Comparison of ENCODE assay signal across 18 mouse cellular contexts in genomic region chr10:4036476-4036875, GRCm38 (mm10).
DNase-seq lines count a peak whose midpoint lies in the region; ATAC-seq and TF ChIP-seq lines count a peak whose summit lies in the region.
"Had no signal": no experiment of that assay in that cellular context is flagged by ENCODE, and none has a peak within 500 bp of the region (broad histone marks: within the 10 kb centered on the region; RNA-seq: fewer than 3 reads in every experiment).

No protein-coding gene starts in this region.

- H3K4me1 ChIP-seq in heart, embryonic 10.5 days = no peaks in the 10 kb centered on the region
- no peaks in the 10 kb centered on the region for H3K4me1 ChIP-seq in intestine, embryonic 14.5 days (replicated peaks; ENCODE audit: control insufficient read depth, insufficient read depth, low read length)
- no peaks in the 10 kb centered on the region for H3K4me1 ChIP-seq in intestine, embryonic 15.5 days (replicated peaks)
- H3K4me1 ChIP-seq in liver, adult 2 months (ENCODE audit: control insufficient read depth, insufficient read depth, low read length) = peaks cover 2% of the 10 kb centered on the region; the same call in 1 of the 2 replicates
- no peaks in the 10 kb centered on the region for H3K4me1 ChIP-seq in liver, embryonic 11.5 days (replicated peaks; ENCODE audit: control insufficient read depth, insufficient read depth, low read length)
- H3K4me1 ChIP-seq in neural tube, embryonic 15.5 days = peaks cover 4% of the 10 kb centered on the region; the same call in 1 of the 2 replicates
- H3K4me1 ChIP-seq: forebrain, embryonic 10.5 days; forebrain, embryonic 12.5 days had no signal

- ATAC-seq in intestine, embryonic 14.5 days (replicated peaks; ENCODE audit: low FRiP score, low TSS enrichment, low read depth) = no peak
- ATAC-seq in intestine, embryonic 15.5 days = no peak
- ATAC-seq in liver, embryonic 11.5 days (replicated peaks; ENCODE audit: low FRiP score) = no peak
- ATAC-seq in neural tube, embryonic 15.5 days (ENCODE audit: low FRiP score) = peak; percentile 31; the same call in 1 of the 2 replicates
- ATAC-seq: forebrain, embryonic 14.5 days had no signal

- WGBS in heart, embryonic 10.5 days = 92% methylated on average over 7 of the region's 7 CpGs
- 95% methylated on average over 7 of the region's 7 CpGs for WGBS in intestine, embryonic 14.5 days
- 93% methylated on average over 7 of the region's 7 CpGs for WGBS in intestine, embryonic 15.5 days
- 93% methylated on average over 7 of the region's 7 CpGs for WGBS in liver, adult 2 months
- 94% methylated on average over 7 of the region's 7 CpGs for WGBS in liver, embryonic 11.5 days
- 98% methylated on average over 7 of the region's 7 CpGs for WGBS in neural tube, embryonic 15.5 days

- DNase-seq in heart, embryonic 10.5 days (ENCODE audit: low spot score) = peak; percentile 70
- no peak for DNase-seq in heart, adult 9 months (ENCODE audit: low spot score in 2 of 2)
- DNase-seq in intestine, embryonic 14.5 days (ENCODE audit: low spot score) = peak; percentile 35
- no peak for DNase-seq in liver, adult 2 months (ENCODE audit: extremely low read depth, low read depth, low spot score)
- DNase-seq in liver, embryonic 11.5 days (ENCODE audit: low spot score) = no peak
- no peak for DNase-seq in neural tube, embryonic 10.5 days (ENCODE audit: extremely low spot score, low spot score)
- DNase-seq: adrenal gland, postnatal 25 days; cerebellum, adult 11 months; cerebellum, adult 8-10 months; cerebellum, adult 9-11 months had no signal

- no peak overlapping the region for H3K4me3 ChIP-seq in heart, embryonic 10.5 days
- H3K4me3 ChIP-seq in intestine, embryonic 14.5 days (ENCODE audit: low read depth, low read length) = no peak overlapping the region
- no peak overlapping the region for H3K4me3 ChIP-seq in intestine, embryonic 15.5 days (replicated peaks)
- H3K4me3 ChIP-seq in liver, adult 2 months (ENCODE audit: insufficient read depth, low read depth, low read length) = no peak overlapping the region
- no peak overlapping the region for H3K4me3 ChIP-seq in liver, embryonic 11.5 days (ENCODE audit: low read depth, low read length)
- H3K4me3 ChIP-seq in neural tube, embryonic 15.5 days (replicated peaks) = no peak overlapping the region
- H3K4me3 ChIP-seq: embryonic facial prominence, embryonic 13.5 days; embryonic facial prominence, embryonic 15.5 days; erythroblast, embryonic 14.5 days; forebrain, embryonic 10.5 days; forebrain, embryonic 12.5 days had no signal

- no peaks in the 10 kb centered on the region for H3K79me2 ChIP-seq in liver, adult 2 months (ENCODE audit: control insufficient read depth, insufficient read depth, low read length)

- H3K9ac ChIP-seq in intestine, embryonic 14.5 days (ENCODE audit: low read length) = no peak overlapping the region
- H3K9ac ChIP-seq in intestine, embryonic 15.5 days = no peak overlapping the region
- H3K9ac ChIP-seq in liver, adult 2 months (ENCODE audit: low read depth, low read length) = no peak overlapping the region
- no peak overlapping the region for H3K9ac ChIP-seq in liver, embryonic 11.5 days (ENCODE audit: low read depth, low read length)
- no peak overlapping the region for H3K9ac ChIP-seq in neural tube, embryonic 15.5 days (replicated peaks)
- H3K9ac ChIP-seq: embryonic facial prominence, embryonic 13.5 days; embryonic facial prominence, embryonic 15.5 days; forebrain, embryonic 12.5 days had no signal

- no peak overlapping the region for H3K27ac ChIP-seq in heart, embryonic 10.5 days
- H3K27ac ChIP-seq in intestine, embryonic 14.5 days (ENCODE audit: low read depth) = no peak overlapping the region
- no peak overlapping the region for H3K27ac ChIP-seq in intestine, embryonic 15.5 days
- peak overlapping the region; percentile 6; the same call in 1 of the 2 replicates for H3K27ac ChIP-seq in liver, adult 2 months (replicated peaks; ENCODE audit: insufficient read depth, low read depth, low read length)
- no peak overlapping the region for H3K27ac ChIP-seq in liver, embryonic 11.5 days (ENCODE audit: low read depth, low read length)
- no peak overlapping the region for H3K27ac ChIP-seq in neural tube, embryonic 15.5 days (replicated peaks)
- H3K27ac ChIP-seq: forebrain, embryonic 10.5 days; forebrain, embryonic 12.5 days had no signal

- no peaks in the 10 kb centered on the region for H3K9me3 ChIP-seq in heart, embryonic 10.5 days
- no peaks in the 10 kb centered on the region for H3K9me3 ChIP-seq in intestine, embryonic 14.5 days (ENCODE audit: control insufficient read depth, low read length)
- no peaks in the 10 kb centered on the region for H3K9me3 ChIP-seq in intestine, embryonic 15.5 days
- H3K9me3 ChIP-seq in liver, embryonic 11.5 days (ENCODE audit: control insufficient read depth, low read length) = no peaks in the 10 kb centered on the region
- no peaks in the 10 kb centered on the region for H3K9me3 ChIP-seq in neural tube, embryonic 15.5 days (replicated peaks)
- H3K9me3 ChIP-seq: embryonic facial prominence, embryonic 13.5 days; embryonic facial prominence, embryonic 15.5 days; forebrain, embryonic 10.5 days; forebrain, embryonic 12.5 days had no signal

- no peak for TF ChIP-seq POLR2A in liver, adult 2 months (IDR thresholded peaks at IDR 0.05; ENCODE audit: extremely low read depth, insufficient read depth, low read length)

- H3K36me3 ChIP-seq in heart, embryonic 10.5 days = peaks cover 31% of the 10 kb centered on the region
- H3K36me3 ChIP-seq in intestine, embryonic 14.5 days (ENCODE audit: control insufficient read depth, insufficient read depth, low read length) = peaks cover 4% of the 10 kb centered on the region; the same call in 1 of the 2 replicates
- no peaks in the 10 kb centered on the region for H3K36me3 ChIP-seq in intestine, embryonic 15.5 days
- H3K36me3 ChIP-seq in liver, adult 2 months (ENCODE audit: control insufficient read depth, insufficient read depth, low read length) = no peaks in the 10 kb centered on the region
- peaks cover 25% of the 10 kb centered on the region for H3K36me3 ChIP-seq in liver, embryonic 11.5 days (ENCODE audit: control insufficient read depth, insufficient read depth, low read length)
- no peaks in the 10 kb centered on the region for H3K36me3 ChIP-seq in neural tube, embryonic 15.5 days
- H3K36me3 ChIP-seq: embryonic facial prominence, embryonic 15.5 days; forebrain, embryonic 12.5 days had no signal

- H3K27me3 ChIP-seq in heart, embryonic 10.5 days (ENCODE audit: insufficient read depth, poor library complexity, severe bottlenecking) = no peaks in the 10 kb centered on the region
- H3K27me3 ChIP-seq in intestine, embryonic 14.5 days (replicated peaks; ENCODE audit: control insufficient read depth, insufficient read depth, low read length) = no peaks in the 10 kb centered on the region
- no peaks in the 10 kb centered on the region for H3K27me3 ChIP-seq in intestine, embryonic 15.5 days (replicated peaks)
- no peaks in the 10 kb centered on the region for H3K27me3 ChIP-seq in liver, adult 2 months (ENCODE audit: control insufficient read depth, insufficient read depth, low read length)
- no peaks in the 10 kb centered on the region for H3K27me3 ChIP-seq in liver, embryonic 11.5 days (replicated peaks; ENCODE audit: control insufficient read depth, insufficient read depth, low read length)
- H3K27me3 ChIP-seq in neural tube, embryonic 15.5 days (replicated peaks) = no peaks in the 10 kb centered on the region
- H3K27me3 ChIP-seq: embryonic facial prominence, embryonic 13.5 days; embryonic facial prominence, embryonic 15.5 days; forebrain, embryonic 12.5 days had no signal

- no peak for TF ChIP-seq CTCF in liver, adult 2 months (IDR thresholded peaks at IDR 0.05; ENCODE audit: low read depth, low read length)

- H3K4me2 ChIP-seq in intestine, embryonic 14.5 days (ENCODE audit: low read length) = no peak overlapping the region
- H3K4me2 ChIP-seq in intestine, embryonic 15.5 days (replicated peaks) = no peak overlapping the region
- H3K4me2 ChIP-seq in liver, embryonic 11.5 days = no peak overlapping the region
- no peak overlapping the region for H3K4me2 ChIP-seq in neural tube, embryonic 15.5 days
- H3K4me2 ChIP-seq: embryonic facial prominence, embryonic 13.5 days; embryonic facial prominence, embryonic 15.5 days; forebrain, embryonic 12.5 days had no signal

Comparison
In these comparisons a context has a peak if more than half of its experiments do, and no peak if none do; other contexts are left out.
1. DNase-seq: peak in heart, embryonic 10.5 days (single experiment) and intestine, embryonic 14.5 days (single experiment); none in heart, adult 9 months (0 of 2), liver, adult 2 months (single experiment), liver, embryonic 11.5 days (single experiment) and neural tube, embryonic 10.5 days (single experiment).